Mouse (Mus musculus) megakaryocyte, embryonic 14.5 days (primary cell): ENCODE measurements at regions not wholly inside any gene's neighbourhood (a gene's known extent, or its start where the extent isn't known, plus 50 kb on each side); places are given as distances from the start of the nearest gene placed in this dataset.

ENCODE experiments used
- FLI1 ChIP-seq: IDR thresholded peaks from 2 replicates; pipeline ENCODE4 v1.6.1; 2012; ENCODE audit warnings: low read length, inconsistent platforms, mixed read lengths
- GATA1 ChIP-seq: IDR thresholded peaks from 3 replicates; pipeline ENCODE4 v1.6.1; 2012; ENCODE audit warnings: mixed read lengths, low read length, inconsistent platforms, borderline replicate concordance

DNA sequence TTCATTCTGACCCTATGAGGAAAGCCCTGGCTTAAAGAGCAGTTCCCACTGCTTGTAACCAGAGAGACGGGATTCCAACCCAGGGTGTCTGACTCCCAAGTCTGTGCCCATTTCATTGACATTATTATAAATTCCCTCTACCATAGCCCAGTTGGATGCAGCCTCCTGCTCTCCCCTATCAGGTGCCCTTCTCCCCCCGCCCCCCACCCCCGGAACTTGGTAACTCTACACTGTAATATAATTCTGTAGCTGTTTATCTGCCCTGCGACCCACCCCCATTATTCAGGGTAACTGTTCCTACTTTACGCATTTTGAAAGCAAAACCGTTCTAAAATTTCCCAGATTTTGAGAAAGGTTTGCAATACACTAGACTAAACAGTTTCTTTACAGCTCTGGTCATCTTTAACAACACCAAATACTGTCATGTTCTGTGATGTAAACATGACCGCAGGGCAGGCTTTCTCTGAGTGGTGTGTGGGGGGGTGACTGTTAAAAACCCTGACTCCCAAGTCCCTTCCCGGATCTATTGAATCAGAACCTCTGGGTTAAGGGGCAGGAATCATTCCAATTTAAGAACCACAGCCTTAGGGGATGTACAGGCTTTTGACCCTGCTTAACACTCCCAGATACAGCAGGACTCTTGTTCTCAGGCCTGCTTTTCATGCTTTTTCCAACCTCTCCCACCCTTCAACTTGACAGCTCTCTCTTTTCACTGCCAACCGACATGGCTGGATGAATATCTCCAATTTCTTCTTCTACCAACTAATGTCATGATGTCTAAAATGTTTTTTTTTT is 283.8 kb downstream of the Dhx15 start:
- no peak for TF ChIP-seq FLI1
- no peak for TF ChIP-seq GATA1
